In genomic region chr7:139398530-139399021, GRCm38 (mm10) we compare ENCODE assay signal across 13 mouse cellular contexts. TPM values are rescaled to one million over a fixed set of nuclear protein-coding genes. Genes with fewer than 3 reads are reported as not detected.
DNase-seq lines count a peak whose midpoint lies in the region; ATAC-seq lines count a peak whose summit lies in the region.
"Had no signal": no experiment of that assay in that cellular context is flagged by ENCODE, and none has a peak within 500 bp of the region (broad histone marks: within the 10 kb centered on the region; RNA-seq: fewer than 3 reads in every experiment).

No protein-coding gene starts in this region.

- H3K4me3 ChIP-seq in intestine, embryonic 16.5 days (ENCODE audit: low read length), result no peak overlapping the region
- H3K4me3 ChIP-seq in liver, embryonic 15.5 days (replicated peaks), result no peak overlapping the region
- no peak overlapping the region for H3K4me3 ChIP-seq in stomach, embryonic 16.5 days (replicated peaks; ENCODE audit: low read length)
- H3K4me3 ChIP-seq: layer of hippocampus, adult 2 months; limb, embryonic 13.5 days; myocyte had no signal

- H3K9me3 ChIP-seq in intestine, embryonic 16.5 days (ENCODE audit: control insufficient read depth, low read length), result no peaks in the 10 kb centered on the region
- no peaks in the 10 kb centered on the region for H3K9me3 ChIP-seq in liver, embryonic 15.5 days (replicated peaks)
- H3K9me3 ChIP-seq in stomach, embryonic 16.5 days (replicated peaks; ENCODE audit: control insufficient read depth, low read length), result no peaks in the 10 kb centered on the region
- H3K9me3 ChIP-seq: limb, embryonic 13.5 days had no signal

- no peaks in the 10 kb centered on the region for H3K27me3 ChIP-seq in intestine, embryonic 16.5 days (replicated peaks; ENCODE audit: control insufficient read depth, insufficient read depth, low read length)
- no peaks in the 10 kb centered on the region for H3K27me3 ChIP-seq in liver, embryonic 15.5 days
- H3K27me3 ChIP-seq in stomach, embryonic 16.5 days (ENCODE audit: control insufficient read depth, insufficient read depth, low read length), result no peaks in the 10 kb centered on the region
- H3K27me3 ChIP-seq: limb, embryonic 13.5 days had no signal

- H3K4me2 ChIP-seq in intestine, embryonic 16.5 days (ENCODE audit: low read depth, low read length), result no peak overlapping the region
- no peak overlapping the region for H3K4me2 ChIP-seq in liver, embryonic 15.5 days
- no peak overlapping the region for H3K4me2 ChIP-seq in stomach, embryonic 16.5 days (ENCODE audit: low read depth, low read length)
- H3K4me2 ChIP-seq: limb, embryonic 13.5 days had no signal

- H3K36me3 ChIP-seq in intestine, embryonic 16.5 days (ENCODE audit: control insufficient read depth, insufficient read depth, low read length), result no peaks in the 10 kb centered on the region
- H3K36me3 ChIP-seq in liver, embryonic 15.5 days (replicated peaks), result no peaks in the 10 kb centered on the region
- no peaks in the 10 kb centered on the region for H3K36me3 ChIP-seq in stomach, embryonic 16.5 days (ENCODE audit: control insufficient read depth, insufficient read depth, low read length)
- H3K36me3 ChIP-seq: limb, embryonic 13.5 days had no signal

- peak; percentile 50 for DNase-seq in retina, postnatal 1 day
- no peak for DNase-seq in retina, embryonic 14.5 days (ENCODE audit: low spot score)
- DNase-seq in layer of hippocampus, adult 9-11 months, result no peak
- DNase-seq: adrenal gland, postnatal 36 days; heart, postnatal 10 days; right cerebral cortex, postnatal 14 days had no signal

- peak overlapping the region; percentile 57; the same call in 1 of the 2 replicates for H3K27ac ChIP-seq in intestine, embryonic 16.5 days (ENCODE audit: low read length)
- no peak overlapping the region for H3K27ac ChIP-seq in liver, embryonic 15.5 days (replicated peaks)
- H3K27ac ChIP-seq in stomach, embryonic 16.5 days (ENCODE audit: low read length), result peak overlapping the region; percentile 76
- H3K27ac ChIP-seq: layer of hippocampus, adult 2 months; limb, embryonic 13.5 days had no signal

- H3K9ac ChIP-seq in intestine, embryonic 16.5 days (ENCODE audit: low read depth, low read length), result no peak overlapping the region
- H3K9ac ChIP-seq in liver, embryonic 15.5 days, result no peak overlapping the region
- H3K9ac ChIP-seq in stomach, embryonic 16.5 days (ENCODE audit: low read length), result no peak overlapping the region
- H3K9ac ChIP-seq: limb, embryonic 13.5 days had no signal

- WGBS in intestine, embryonic 16.5 days, result 49% methylated on average over 6 of the region's 6 CpGs
- 43% methylated on average over 6 of the region's 6 CpGs for WGBS in liver, embryonic 15.5 days (ENCODE audit: insufficient replicate concordance)
- 51% methylated on average over 6 of the region's 6 CpGs for WGBS in stomach, embryonic 16.5 days

- ATAC-seq in intestine, embryonic 16.5 days, result peak; percentile 73
- ATAC-seq in liver, embryonic 15.5 days (ENCODE audit: insufficient read depth), result peak; percentile 37
- peak; percentile 87 for ATAC-seq in stomach, embryonic 16.5 days (ENCODE audit: insufficient read depth, low FRiP score)
- no peak for ATAC-seq in erythroblast, adult 5-6 weeks (replicated peaks; ENCODE audit: low FRiP score, poor library complexity, severe bottlenecking)

- peaks cover 54% of the 10 kb centered on the region for H3K4me1 ChIP-seq in intestine, embryonic 16.5 days (ENCODE audit: control insufficient read depth, insufficient read depth, low read length)
- H3K4me1 ChIP-seq in liver, embryonic 15.5 days (replicated peaks), result peaks cover 48% of the 10 kb centered on the region
- H3K4me1 ChIP-seq in stomach, embryonic 16.5 days (ENCODE audit: control insufficient read depth, insufficient read depth, low read length), result peaks cover 61% of the 10 kb centered on the region

RNA-seq across cellular contexts. Expression of gene Inpp5a, which starts 9.7 kb away (rescaled TPM):
- 8.9 and 27.7 TPM in 2 replicates for polyA plus RNA-seq in intestine, embryonic 16.5 days (2015; fragmentation: Nextera tagmentation; extraction: Ambion mirVana)
- 4.1 and 5.0 TPM in 2 replicates for polyA plus RNA-seq in liver, embryonic 15.5 days (2015; fragmentation: Nextera tagmentation; extraction: Ambion mirVana)
- polyA plus RNA-seq in stomach, embryonic 16.5 days (2015; fragmentation: Nextera tagmentation; extraction: Ambion mirVana), result 20.0 and 21.3 TPM in 2 replicates
- 3.1 and 4.4 TPM in 2 replicates for total RNA-seq in erythroblast, adult 5-6 weeks (2015; ENCODE audit: low replicate concordance)
- 3.1 and 6.9 TPM in 2 replicates for total RNA-seq in erythroblast, adult 5-6 weeks (2017; ENCODE audit: low replicate concordance)
